Mouse (Mus musculus) G1E (cell line): ENCODE measurements around the gene Fkbp2. TPM values are rescaled to one million over a fixed set of nuclear protein-coding genes. Genes with fewer than 3 reads are reported as not detected.

Source experiments
- ATAC-seq: 2 replicates; pipeline ENCODE4 v1.8.0; 2016; ENCODE audit warnings: mild to moderate bottlenecking; ENCODE audit not compliant: insufficient number of reproducible peaks, poor library complexity, low FRiP score, severe bottlenecking; ENCODE audit errors: extremely low read depth
- DNase-seq: peaks from one replicate; pipeline ENCODE4 v3.0.0; 2012; ENCODE audit warnings: low spot score
- H3K27me3 ChIP-seq: 2 replicates; pipeline ENCODE4 v1.6.1; 2012; ENCODE audit warnings: mild to moderate bottlenecking, low read length, inconsistent platforms; ENCODE audit not compliant: insufficient read depth
- H3K36me3 ChIP-seq: replicated peaks from 2 replicates; pipeline ENCODE3; 2012; ENCODE audit warnings: mild to moderate bottlenecking, inconsistent platforms
- H3K4me1 ChIP-seq: 2 replicates; pipeline ENCODE4 v1.6.1; 2012; ENCODE audit warnings: low read depth, low read length, inconsistent platforms, mixed read lengths; ENCODE audit not compliant: insufficient read depth
- H3K4me3 ChIP-seq: 2 replicates; pipeline ENCODE4 v1.5.1; 2012; ENCODE audit warnings: low read depth, mild to moderate bottlenecking, inconsistent platforms, low read length, moderate library complexity, mixed read lengths
- H3K9me3 ChIP-seq: replicated peaks from 2 replicates; pipeline ENCODE4 v1.6.1; 2012; ENCODE audit warnings: inconsistent platforms
- CTCF ChIP-seq: IDR thresholded peaks from 2 replicates; pipeline ENCODE4 v1.5.1; 2012; ENCODE audit warnings: low read depth, low read length, inconsistent platforms, mixed read lengths
- GATA1 ChIP-seq: IDR thresholded peaks from 2 replicates; pipeline ENCODE4 v1.6.1; 2012; ENCODE audit warnings: borderline replicate concordance, low read length, inconsistent platforms, mixed read lengths
- GATA2 ChIP-seq: IDR thresholded peaks from 2 replicates; pipeline ENCODE4 v1.6.1; 2012; ENCODE audit warnings: low read depth, low read length, inconsistent platforms, borderline replicate concordance
- POLR2AphosphoS5 ChIP-seq: IDR thresholded peaks from 2 replicates; pipeline ENCODE4 v1.6.1; 2012; ENCODE audit warnings: low read depth, low read length, inconsistent platforms; ENCODE audit not compliant: insufficient replicate concordance
- TAL1 ChIP-seq: conservative IDR thresholded peaks from 2 replicates; pipeline ENCODE4 v1.6.1; 2012; ENCODE audit warnings: low read depth, low read length, inconsistent platforms, mixed read lengths
- polyA plus RNA-seq: library from polyadenylated mRNA; stranded (reverse); fragments of >175 nt; gene quantifications from 2 replicates; pipeline ENCODE4 v1.2.3, GENCODE M21; 2012
- total RNA-seq, 2 experiments: library from RNA; stranded (forward) in 1 of 2; stranded (reverse) in 1 of 2; fragments of 200-1000 nt in 1 of 2; fragments of >200 nt in 1 of 2; fragmentation: Nextera tagmentation in 1 of 2; gene quantifications; 2 replicates each; pipeline ENCODE4 v1.2.3; 2014 to 2017

Gene Fkbp2
- total and polyA plus RNA-seq, 3 experiments: 72.0 to 170 (median 72.6) TPM

- Histone ChIP-seq H3K4me3 (peak within 1 kb of the TSS; percentile 76), H3K36me3 (peaks cover 57% of the 10 kb centered on the region), H3K27me3 (no peaks in the 10 kb centered on the region; the same call in 1 of the 2 replicates), H3K4me1 (peaks cover 59% of the 10 kb centered on the region), H3K9me3 (no peaks in the 10 kb centered on the region)
- TF ChIP-seq CTCF: no peak
- no peak for TF ChIP-seq GATA2
- no peak for TF ChIP-seq GATA1
- TF ChIP-seq POLR2AphosphoS5: no peak
- no peak for TF ChIP-seq TAL1
- peak; percentile 82 for DNase-seq
- peak; percentile 28; the same call in 1 of the 2 replicates for ATAC-seq
These were observed 15.7 kb upstream of the Fkbp2 start, which contains the start of the genes Nudt22 and Trpt1 for GRCm38 (mm10) chr19:6996006-6996405. Gene Nudt22, minus strand, starts transcription at chr19:6996117. Gene Trpt1, plus strand, starts transcription at chr19:6996131.

GRCm38 (mm10) chr19:6995255-6995991 lies 15.1 kb upstream of the Fkbp2 start:
- no peaks in the 10 kb centered on the region; the same call in 1 of the 2 replicates for H3K27me3 ChIP-seq
- peak overlapping the region; percentile 76 for H3K4me3 ChIP-seq
- H3K36me3 ChIP-seq: peaks cover 56% of the 10 kb centered on the region
- H3K9me3 ChIP-seq: no peaks in the 10 kb centered on the region
- DNase-seq (peak; percentile 41), ATAC-seq (no peak)
- peaks cover 62% of the 10 kb centered on the region for H3K4me1 ChIP-seq
- TF ChIP-seq TAL1: no peak; the same call in 1 of the 2 replicates
- no peak for TF ChIP-seq CTCF
- no peak for TF ChIP-seq GATA2
- no peak for TF ChIP-seq GATA1
- no peak for TF ChIP-seq POLR2AphosphoS5

GRCm38 (mm10) chr19:6994489-6994888 lies 14.2 kb upstream of the Fkbp2 start:
- Histone ChIP-seq H3K27me3 (no peaks in the 10 kb centered on the region; the same call in 1 of the 2 replicates), H3K4me1 (peaks cover 68% of the 10 kb centered on the region), H3K4me3 (peak overlapping the region; percentile 76), H3K36me3 (peaks cover 53% of the 10 kb centered on the region), H3K9me3 (no peaks in the 10 kb centered on the region)
- DNase-seq (no peak), ATAC-seq (no peak)
- TF ChIP-seq CTCF (no peak), GATA1 (no peak), GATA2 (no peak), TAL1 (no peak), POLR2AphosphoS5 (no peak)

GRCm38 (mm10) chr19:6994002-6994401 lies 13.7 kb upstream of the Fkbp2 start:
- Histone ChIP-seq H3K27me3 (no peaks in the 10 kb centered on the region), H3K36me3 (peaks cover 53% of the 10 kb centered on the region), H3K4me3 (no peak overlapping the region), H3K4me1 (peaks cover 68% of the 10 kb centered on the region), H3K9me3 (no peaks in the 10 kb centered on the region)
- TF ChIP-seq GATA1: no peak
- no peak for TF ChIP-seq TAL1
- TF ChIP-seq CTCF: no peak
- TF ChIP-seq POLR2AphosphoS5: no peak
- no peak for TF ChIP-seq GATA2
- DNase-seq: no peak
- ATAC-seq: no peak

- H3K4me1 ChIP-seq: peaks cover 67% of the 10 kb centered on the region
These were observed 12.9 kb upstream of the Fkbp2 start for GRCm38 (mm10) chr19:6993011-6993770.

More at GRCm38 (mm10) chr19:6993011-6993770, 12.9 kb upstream of the Fkbp2 start:
- Histone ChIP-seq H3K4me3 (peak overlapping the region; percentile 77), H3K9me3 (no peaks in the 10 kb centered on the region), H3K36me3 (peaks cover 48% of the 10 kb centered on the region), H3K27me3 (no peaks in the 10 kb centered on the region)
- DNase-seq (no peak), ATAC-seq (no peak)
- TF ChIP-seq CTCF (no peak), GATA2 (no peak), TAL1 (no peak), GATA1 (no peak), POLR2AphosphoS5 (no peak)
